Mouse (Mus musculus): ENCODE data around the gene Myh7. TPM values are rescaled to one million over a fixed set of nuclear protein-coding genes. Genes with fewer than 3 reads are reported as not detected.
"Not testable (repeated sequence)": the region's sequence is repeated elsewhere in the genome, so short reads cannot be mapped to it uniquely, and the experiment has no call there.

The Myh7 gene
- total RNA-seq, 2 experiments from 2014 or later = not detected

- ATAC-seq (replicated peaks; ENCODE audit: poor library complexity) = peak; percentile 23
Observed at GRCm38 (mm10) chr14:55003878-55004855, 9.7 kb upstream of the Myh7 start.

GRCm38 (mm10) chr14:55002687-55003120 lies 8.3 kb upstream of the Myh7 start:
- ATAC-seq (replicated peaks; ENCODE audit: poor library complexity) = no peak

GRCm38 (mm10) chr14:55001938-55002686 lies 7.7 kb upstream of the Myh7 start:
- ATAC-seq (replicated peaks; ENCODE audit: poor library complexity) = peak; percentile 54

- ATAC-seq (replicated peaks; ENCODE audit: poor library complexity) = no peak
Observed at GRCm38 (mm10) chr14:55001446-55001845, 7.0 kb upstream of the Myh7 start.

- no peak for ATAC-seq (replicated peaks; ENCODE audit: poor library complexity)
Observed at GRCm38 (mm10) chr14:55000814-55001213, 6.4 kb upstream of the Myh7 start.

- not testable (repeated sequence) for ATAC-seq (replicated peaks; ENCODE audit: poor library complexity)
Observed at GRCm38 (mm10) chr14:54999868-55000267, 5.4 kb upstream of the Myh7 start.

GRCm38 (mm10) chr14:54998680-54999079 lies 4.3 kb upstream of the Myh7 start:
- ATAC-seq (replicated peaks; ENCODE audit: poor library complexity) = no peak

- ATAC-seq (replicated peaks; ENCODE audit: poor library complexity) = no peak
Observed at GRCm38 (mm10) chr14:54997297-54997696, 2.9 kb upstream of the Myh7 start.

- no peak for ATAC-seq (replicated peaks; ENCODE audit: poor library complexity)
Observed at GRCm38 (mm10) chr14:54996793-54997192, 2.4 kb upstream of the Myh7 start.

- no peak for ATAC-seq (replicated peaks; ENCODE audit: poor library complexity)
Observed at GRCm38 (mm10) chr14:54995457-54996138, 1.2 kb upstream of the Myh7 start.

- no peak for ATAC-seq (replicated peaks; ENCODE audit: poor library complexity)
Observed at GRCm38 (mm10) chr14:54994869-54995186, 402 bp upstream of the Myh7 start.

GRCm38 (mm10) chr14:54993636-54994035 lies 790 bp downstream of the Myh7 start:
- ATAC-seq (replicated peaks; ENCODE audit: poor library complexity) = no peak

- no peak for ATAC-seq (replicated peaks; ENCODE audit: poor library complexity)
Observed at GRCm38 (mm10) chr14:54992196-54992595, 2.2 kb downstream of the Myh7 start.

GRCm38 (mm10) chr14:54989886-54990441 lies 4.5 kb downstream of the Myh7 start:
- no peak for ATAC-seq (replicated peaks; ENCODE audit: poor library complexity)

GRCm38 (mm10) chr14:54988882-54989281 lies 5.5 kb downstream of the Myh7 start:
- no peak for ATAC-seq (replicated peaks; ENCODE audit: poor library complexity)

- ATAC-seq (replicated peaks; ENCODE audit: poor library complexity) = not testable (repeated sequence)
Observed at GRCm38 (mm10) chr14:54988350-54988874, 6.0 kb downstream of the Myh7 start.

- no peak for ATAC-seq (replicated peaks; ENCODE audit: poor library complexity)
Observed at GRCm38 (mm10) chr14:54981934-54982333, 12.5 kb downstream of the Myh7 start.

- ATAC-seq (replicated peaks; ENCODE audit: poor library complexity) = no peak
Observed at GRCm38 (mm10) chr14:54978664-54979063, 15.8 kb downstream of the Myh7 start.

GRCm38 (mm10) chr14:54976633-54977032 lies 17.8 kb downstream of the Myh7 start, which contains the start of gene Gm17428:
TSS of gene Gm17428 (plus strand) at chr14:54976933.
- ATAC-seq (replicated peaks; ENCODE audit: poor library complexity) = no peak

GRCm38 (mm10) chr14:54974068-54974791 lies 20.2 kb downstream of the Myh7 start:
- no peak for ATAC-seq (replicated peaks; ENCODE audit: poor library complexity)
